Mouse (Mus musculus) C2C12 (cell line): Measurements from ENCODE around the gene Rnf126.

Experiments
- CTCF ChIP-seq: IDR thresholded peaks from one replicate; pipeline ENCODE4 v1.5.1; 2011; ENCODE audit not compliant: control insufficient read depth, insufficient read depth, insufficient read length
- MAX ChIP-seq: IDR thresholded peaks from one replicate; pipeline ENCODE4 v1.6.1; 2011; ENCODE audit warnings: mild to moderate bottlenecking, control low read depth
- MYOG ChIP-seq: IDR thresholded peaks from one replicate; pipeline ENCODE4 v1.6.1; 2011; ENCODE audit not compliant: control insufficient read depth, insufficient read length; ENCODE audit errors: extremely low read depth
- USF1 ChIP-seq: IDR thresholded peaks from one replicate; pipeline ENCODE4 v1.6.1; 2011; ENCODE audit warnings: low read depth, mild to moderate bottlenecking, control low read depth, moderate library complexity

DNA sequence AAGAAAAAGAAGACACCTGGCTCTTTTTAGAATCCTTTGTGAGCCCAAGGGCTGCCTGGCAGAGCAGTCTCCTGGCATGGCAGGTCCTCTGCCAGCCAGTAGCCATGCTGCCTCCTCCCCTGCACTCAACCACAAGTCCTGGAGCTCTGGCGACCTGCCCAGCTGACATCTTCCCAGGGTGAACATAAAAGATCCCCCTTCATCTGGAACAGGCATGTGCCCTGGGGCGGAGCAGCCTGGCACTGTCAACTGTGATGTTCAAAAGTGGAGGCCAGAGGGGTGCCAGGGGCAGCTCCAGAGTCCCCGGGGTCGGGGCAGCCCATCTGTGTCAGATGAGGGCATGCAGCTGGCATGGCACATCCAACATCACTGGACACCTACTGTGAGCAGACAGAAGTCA is 51.8 kb downstream of the Rnf126 start:
- TF ChIP-seq CTCF (no peak), MYOG (no peak), MAX (no peak), USF1 (no peak)
